Mouse (Mus musculus) frontal cortex, postnatal 10 days (tissue): ENCODE measurements around the gene Narfl.

Source experiments
- DNase-seq, 2 experiments: peaks; one replicate each; pipeline ENCODE4 v3.0.0; 2022; ENCODE audit warnings: low spot score in 2 of 2, mixed read lengths in 1 of 2

The Narfl gene

DNA sequence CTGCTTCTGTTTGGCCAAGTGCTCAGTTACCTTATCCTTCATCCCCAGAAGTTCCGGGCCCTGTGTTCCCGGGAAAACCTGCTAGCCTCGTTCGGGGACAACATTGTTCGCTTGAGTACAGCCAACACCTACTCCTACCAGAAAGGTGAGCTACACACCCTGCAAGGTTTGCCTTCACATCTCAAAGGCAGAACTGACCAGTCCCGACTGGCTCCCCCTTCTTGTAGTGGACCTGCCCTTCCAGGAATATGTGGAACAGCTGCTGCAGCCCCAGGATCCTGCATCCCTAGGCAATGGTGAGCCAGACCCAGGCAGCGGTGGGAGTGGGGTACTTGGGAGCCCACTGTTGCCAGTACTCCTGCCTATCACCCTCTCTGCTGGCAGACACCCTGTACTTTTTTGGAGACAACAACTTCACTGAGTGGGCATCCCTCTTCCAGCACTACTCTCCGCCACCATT, 56.0 kb downstream of the Narfl start:
- no peak for DNase-seq

DNA sequence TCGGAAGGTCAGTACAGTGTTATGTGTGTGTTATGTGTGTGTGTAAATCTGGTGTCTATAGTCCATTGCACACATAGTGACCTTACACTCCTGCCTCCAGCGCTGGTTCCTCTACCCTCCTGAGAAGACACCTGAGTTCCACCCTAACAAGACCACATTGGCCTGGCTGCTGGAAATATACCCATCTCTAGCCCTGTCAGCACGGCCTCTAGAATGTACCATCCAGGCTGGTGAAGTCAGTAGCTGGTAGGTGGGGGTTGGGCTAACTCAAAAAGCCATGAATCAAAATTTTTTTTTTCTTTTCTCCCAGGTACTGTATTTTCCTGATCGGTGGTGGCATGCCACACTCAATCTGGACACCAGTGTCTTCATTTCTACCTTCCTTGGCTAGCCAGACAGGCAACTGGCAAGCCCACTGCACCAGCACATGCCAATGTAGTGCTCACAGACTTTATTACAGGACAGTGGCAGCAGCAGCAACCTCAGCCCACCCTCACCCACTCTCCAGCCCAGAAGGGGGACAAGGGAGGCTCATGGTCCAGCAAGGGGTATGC, 56.7 kb downstream of the Narfl start:
- no peak for DNase-seq

DNA sequence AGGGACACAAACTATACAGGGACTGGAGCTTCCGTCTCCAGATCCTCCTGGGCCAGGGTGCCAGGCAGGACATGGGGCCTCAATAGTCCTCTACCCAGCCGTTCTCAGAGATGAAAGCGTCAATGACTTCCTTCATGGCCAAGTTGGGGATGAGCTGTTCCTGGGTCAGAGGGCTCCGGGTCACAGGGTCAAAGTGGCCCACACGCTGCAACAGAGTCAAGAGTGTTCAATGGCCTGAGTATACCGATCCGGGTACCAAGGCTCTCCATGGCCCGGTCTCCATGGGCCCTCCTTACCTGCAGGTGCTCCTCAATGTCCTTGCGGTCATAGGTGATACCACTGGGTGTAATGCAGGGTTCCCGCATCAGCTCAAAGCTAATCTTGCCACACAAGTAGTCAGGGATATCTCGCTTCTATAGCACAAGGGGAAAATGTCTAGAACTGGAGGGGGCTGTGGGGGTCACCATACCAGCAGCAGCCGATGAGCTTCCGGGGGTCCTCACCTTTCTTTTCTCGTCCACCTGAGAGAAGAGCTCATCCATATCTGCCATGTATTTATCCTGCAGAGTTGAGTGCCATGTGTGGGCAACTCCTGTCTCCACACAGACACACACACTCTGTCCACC, 57.3 kb downstream of the Narfl start:
- DNase-seq = no peak

DNA sequence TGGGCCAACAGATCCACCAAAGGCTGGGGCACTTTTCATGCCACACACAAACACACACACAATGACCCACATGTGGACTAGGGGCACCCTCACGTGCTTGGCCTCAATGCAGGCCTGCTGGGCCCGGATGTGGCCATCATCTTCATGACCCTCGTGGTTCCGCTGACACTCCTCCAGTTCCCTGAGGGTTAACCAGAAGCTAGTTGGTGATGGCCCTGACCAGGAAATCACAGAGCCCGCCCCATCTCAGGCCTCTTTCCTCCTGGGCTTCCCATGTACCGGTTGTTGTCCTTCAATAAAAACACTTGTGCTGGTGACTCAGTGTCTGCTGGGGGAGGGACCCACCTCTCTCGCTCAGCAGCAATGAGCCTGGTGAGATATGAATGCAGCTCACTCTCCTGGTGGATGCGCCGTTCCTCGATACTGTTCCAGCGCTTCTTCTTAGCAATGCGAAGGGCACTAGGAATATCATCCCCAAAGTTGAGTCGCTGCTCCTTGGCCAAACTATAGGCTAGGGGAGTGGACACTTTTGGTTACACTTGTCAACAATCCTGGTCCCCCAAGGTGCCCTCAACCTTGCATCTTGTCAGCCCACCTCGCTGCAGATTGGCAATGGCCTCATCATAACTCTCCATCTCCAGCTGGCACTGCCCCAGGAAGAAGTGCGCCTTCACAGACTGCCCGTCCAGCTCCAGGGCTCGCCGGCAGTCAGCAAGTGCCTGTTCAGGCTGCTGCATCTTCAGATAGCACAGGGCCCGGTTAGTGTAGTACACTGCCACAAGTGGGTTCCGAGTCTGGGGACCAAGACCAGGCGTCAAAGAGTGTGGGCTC, 58.1 kb downstream of the Narfl start:
- DNase-seq = no peak

DNA sequence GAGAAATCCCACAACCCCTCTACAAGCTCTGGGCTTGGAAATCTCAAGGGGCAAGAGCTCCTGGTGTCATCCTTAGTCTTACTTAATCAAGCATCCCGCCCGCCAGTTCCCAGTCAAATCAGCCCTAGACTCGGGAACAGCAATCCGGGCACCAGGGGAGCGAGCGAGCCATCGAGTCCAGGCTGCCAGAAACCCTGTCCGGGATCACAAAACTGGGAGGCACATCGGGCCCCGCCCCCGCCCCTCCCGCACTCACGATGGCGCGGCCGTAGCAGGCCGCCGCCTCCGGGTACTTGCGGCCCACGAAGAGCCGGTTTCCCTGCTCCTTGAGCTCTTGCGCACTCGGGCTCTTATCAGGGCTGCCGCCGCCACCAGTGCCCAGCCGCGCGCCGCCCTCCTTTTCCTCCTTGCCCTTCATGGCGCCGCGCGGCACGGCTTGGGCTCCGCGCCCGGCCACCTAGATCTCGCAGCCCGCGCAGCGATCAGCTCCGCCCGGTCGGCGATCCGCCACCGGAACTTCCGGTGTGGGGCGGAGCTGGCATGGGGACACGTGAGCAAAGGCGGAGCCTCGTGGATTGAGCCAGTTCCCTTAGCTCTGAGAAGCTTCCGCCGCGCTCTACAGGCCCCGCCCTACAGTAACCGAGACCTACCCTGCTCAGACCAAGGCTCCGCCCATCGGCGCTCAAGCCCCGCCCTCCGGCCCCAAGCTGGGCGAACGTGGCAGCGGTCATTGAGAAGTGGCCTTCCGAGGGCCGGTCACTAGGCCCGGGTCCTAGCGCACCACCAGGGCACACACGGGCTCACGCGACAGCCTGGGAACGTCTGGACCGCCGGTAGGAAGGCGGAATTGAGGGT, 59.1 kb downstream of the Narfl start:
- DNase-seq = peak; percentile 98 to 99
